Mouse (Mus musculus) hindbrain, embryonic 15.5 days (tissue): ENCODE data around the gene Mien1. TPM values are rescaled to one million over a fixed set of nuclear protein-coding genes. Genes with fewer than 3 reads are reported as not detected.

Experiments
- ATAC-seq: fragments of 200-750 bp; cut with Nextera tagmentation; 2 replicates; pipeline ENCODE4 v1.8.0; 2017; ENCODE audit warnings: low read depth, moderate number of reproducible peaks, moderate TSS enrichment; ENCODE audit not compliant: low FRiP score
- H3K27ac ChIP-seq: fragments of 300-500 bp; sonication (generic); replicated peaks from 2 replicates; pipeline ENCODE4 v1.5.1; 2015; ENCODE audit warnings: mild to moderate bottlenecking, inconsistent platforms
- H3K27me3 ChIP-seq: fragments of 300-500 bp; sonication (generic); 2 replicates; pipeline ENCODE4 v1.6.1; 2015; ENCODE audit warnings: control low read depth, inconsistent platforms
- H3K36me3 ChIP-seq: fragments of 300-500 bp; sonication (generic); 2 replicates; pipeline ENCODE4 v1.6.1; 2015; ENCODE audit warnings: control low read depth, inconsistent platforms
- H3K4me1 ChIP-seq: fragments of 300-500 bp; sonication (generic); replicated peaks from 2 replicates; pipeline ENCODE4 v1.6.1; 2015; ENCODE audit warnings: control low read depth, inconsistent platforms
- H3K4me2 ChIP-seq: fragments of 300-500 bp; sonication (generic); 2 replicates; pipeline ENCODE4 v1.6.1; 2015; ENCODE audit warnings: moderate library complexity, mild to moderate bottlenecking, inconsistent platforms
- H3K4me3 ChIP-seq: fragments of 300-500 bp; sonication (generic); 2 replicates; pipeline ENCODE4 v1.5.1; 2015; ENCODE audit warnings: mild to moderate bottlenecking, inconsistent platforms
- H3K9ac ChIP-seq: fragments of 300-500 bp; sonication (generic); 2 replicates; pipeline ENCODE4 v1.6.1; 2015; ENCODE audit warnings: inconsistent platforms
- H3K9me3 ChIP-seq: fragments of 300-500 bp; sonication (generic); 2 replicates; pipeline ENCODE4 v1.6.1; 2016; ENCODE audit warnings: control low read depth, inconsistent platforms
- WGBS: fragments of 180-500 bp; shearing (Covaris S2); methylation state at CpG from one replicate; pipeline ENCODE4 v1.1.7; 2015; 5-methylcytosine and 5-hydroxymethylcytosine counted together
- polyA plus RNA-seq: library from polyadenylated mRNA; unstranded; fragments of >200 nt; fragmentation: Nextera tagmentation; extraction: Ambion mirVana; gene quantifications from 2 replicates; pipeline ENCODE4 v1.2.1, GENCODE M21; 2015

Gene Mien1
- polyA plus RNA-seq: 246 and 250 TPM in 2 replicates

GRCm38 (mm10) chr11:98438331-98439158 is at the start of gene Mien1:
Gene Mien1 (minus strand): TSS chr11:98438991.
- WGBS: 2% methylated on average over 43 of the region's 43 CpGs
- Histone ChIP-seq H3K9me3 (no peaks in the 10 kb centered on the region), H3K4me3 (peak within 1 kb of the TSS; percentile 62), H3K4me2 (peak within 1 kb of the TSS; percentile 68), H3K27me3 (no peaks in the 10 kb centered on the region), H3K36me3 (no peaks in the 10 kb centered on the region), H3K27ac (peak within 1 kb of the TSS; percentile 75), H3K4me1 (peaks cover 7% of the 10 kb centered on the region), H3K9ac (peak within 1 kb of the TSS; percentile 52)
- peak; percentile 90 for ATAC-seq

- WGBS: 75% methylated on average over 5 of the region's 5 CpGs
- H3K27ac ChIP-seq: no peak overlapping the region
These were observed 48.8 kb upstream of the Mien1 start for GRCm38 (mm10) chr11:98487526-98488040.

GRCm38 (mm10) chr11:98485749-98486148 is 47.0 kb upstream of the Mien1 start:
- no peak overlapping the region for H3K4me2 ChIP-seq
- H3K9ac ChIP-seq: no peak overlapping the region
- H3K36me3 ChIP-seq: no peaks in the 10 kb centered on the region
- H3K4me3 ChIP-seq: no peak overlapping the region
- H3K27me3 ChIP-seq: no peaks in the 10 kb centered on the region
- no peaks in the 10 kb centered on the region for H3K9me3 ChIP-seq
- peaks cover 6% of the 10 kb centered on the region; the same call in 1 of the 2 replicates for H3K4me1 ChIP-seq
- no peak for ATAC-seq
- no peak overlapping the region for H3K27ac ChIP-seq
- 94% methylated on average over 2 of the region's 2 CpGs for WGBS

More at GRCm38 (mm10) chr11:98487526-98488040, 48.8 kb upstream of the Mien1 start:
- Histone ChIP-seq H3K9me3 (no peaks in the 10 kb centered on the region), H3K4me2 (no peak overlapping the region), H3K4me1 (peaks cover 6% of the 10 kb centered on the region; the same call in 1 of the 2 replicates), H3K27me3 (no peaks in the 10 kb centered on the region), H3K4me3 (no peak overlapping the region), H3K9ac (no peak overlapping the region), H3K36me3 (no peaks in the 10 kb centered on the region)
- ATAC-seq: no peak

- no peaks in the 10 kb centered on the region for H3K9me3 ChIP-seq
- ATAC-seq: no peak
- H3K36me3 ChIP-seq: no peaks in the 10 kb centered on the region
- H3K4me3 ChIP-seq: no peak overlapping the region
- 81% methylated on average over 10 of the region's 10 CpGs for WGBS
- no peak overlapping the region for H3K27ac ChIP-seq
- H3K4me2 ChIP-seq: no peak overlapping the region
- H3K9ac ChIP-seq: no peak overlapping the region
- no peaks in the 10 kb centered on the region for H3K27me3 ChIP-seq
- H3K4me1 ChIP-seq: no peaks in the 10 kb centered on the region
These were observed 43.3 kb upstream of the Mien1 start for GRCm38 (mm10) chr11:98482067-98482466.

GRCm38 (mm10) chr11:98481231-98481630 is 42.4 kb upstream of the Mien1 start:
- 71% methylated on average over 6 of the region's 6 CpGs for WGBS

GRCm38 (mm10) chr11:98479940-98480497 is 41.2 kb upstream of the Mien1 start:
- no peak for ATAC-seq

More at GRCm38 (mm10) chr11:98481231-98481630, 42.4 kb upstream of the Mien1 start:
- Histone ChIP-seq H3K9ac (no peak overlapping the region), H3K36me3 (no peaks in the 10 kb centered on the region), H3K4me1 (no peaks in the 10 kb centered on the region), H3K27ac (no peak overlapping the region), H3K27me3 (no peaks in the 10 kb centered on the region), H3K9me3 (no peaks in the 10 kb centered on the region), H3K4me2 (no peak overlapping the region), H3K4me3 (no peak overlapping the region)
- no peak for ATAC-seq

GRCm38 (mm10) chr11:98479026-98479939 is 40.5 kb upstream of the Mien1 start:
- 80% methylated on average over 13 of the region's 13 CpGs for WGBS
- no peak overlapping the region for H3K9ac ChIP-seq
- H3K27me3 ChIP-seq: no peaks in the 10 kb centered on the region
- no peaks in the 10 kb centered on the region for H3K9me3 ChIP-seq
- no peak overlapping the region for H3K4me2 ChIP-seq
- H3K4me3 ChIP-seq: no peak overlapping the region
- H3K4me1 ChIP-seq: no peaks in the 10 kb centered on the region
- no peaks in the 10 kb centered on the region for H3K36me3 ChIP-seq
- no peak for ATAC-seq
- H3K27ac ChIP-seq: no peak overlapping the region

More at GRCm38 (mm10) chr11:98479940-98480497, 41.2 kb upstream of the Mien1 start:
- Histone ChIP-seq H3K36me3 (no peaks in the 10 kb centered on the region), H3K9me3 (no peaks in the 10 kb centered on the region), H3K27ac (no peak overlapping the region), H3K27me3 (no peaks in the 10 kb centered on the region), H3K4me3 (no peak overlapping the region), H3K4me1 (no peaks in the 10 kb centered on the region), H3K9ac (no peak overlapping the region), H3K4me2 (no peak overlapping the region)
- WGBS: 91% methylated on average over 12 of the region's 12 CpGs

GRCm38 (mm10) chr11:98477011-98477701 is 38.4 kb upstream of the Mien1 start:
- Histone ChIP-seq H3K36me3 (no peaks in the 10 kb centered on the region), H3K27ac (no peak overlapping the region), H3K9ac (no peak overlapping the region), H3K4me1 (no peaks in the 10 kb centered on the region), H3K27me3 (no peaks in the 10 kb centered on the region), H3K4me3 (no peak overlapping the region), H3K9me3 (no peaks in the 10 kb centered on the region), H3K4me2 (no peak overlapping the region)
- WGBS: 74% methylated on average over 14 of the region's 14 CpGs
- ATAC-seq: no peak

- WGBS: 93% methylated on average over 4 of the region's 4 CpGs
These were observed 37.6 kb upstream of the Mien1 start for GRCm38 (mm10) chr11:98476434-98476807.

GRCm38 (mm10) chr11:98475630-98476433 is 37.0 kb upstream of the Mien1 start:
- Histone ChIP-seq H3K9me3 (no peaks in the 10 kb centered on the region), H3K9ac (no peak overlapping the region), H3K4me2 (no peak overlapping the region), H3K27ac (no peak overlapping the region), H3K4me1 (no peaks in the 10 kb centered on the region), H3K36me3 (no peaks in the 10 kb centered on the region), H3K27me3 (no peaks in the 10 kb centered on the region), H3K4me3 (no peak overlapping the region)
- ATAC-seq: no peak
- 91% methylated on average over 9 of the region's 9 CpGs for WGBS

More at GRCm38 (mm10) chr11:98476434-98476807, 37.6 kb upstream of the Mien1 start:
- H3K36me3 ChIP-seq: no peaks in the 10 kb centered on the region
- H3K4me1 ChIP-seq: no peaks in the 10 kb centered on the region
- no peak overlapping the region for H3K4me2 ChIP-seq
- ATAC-seq: no peak
- no peak overlapping the region for H3K27ac ChIP-seq
- no peaks in the 10 kb centered on the region for H3K27me3 ChIP-seq
- no peak overlapping the region for H3K9ac ChIP-seq
- no peaks in the 10 kb centered on the region for H3K9me3 ChIP-seq
- H3K4me3 ChIP-seq: no peak overlapping the region
